Mouse (Mus musculus): ENCODE measurements around the gene Actl11.

DNA sequence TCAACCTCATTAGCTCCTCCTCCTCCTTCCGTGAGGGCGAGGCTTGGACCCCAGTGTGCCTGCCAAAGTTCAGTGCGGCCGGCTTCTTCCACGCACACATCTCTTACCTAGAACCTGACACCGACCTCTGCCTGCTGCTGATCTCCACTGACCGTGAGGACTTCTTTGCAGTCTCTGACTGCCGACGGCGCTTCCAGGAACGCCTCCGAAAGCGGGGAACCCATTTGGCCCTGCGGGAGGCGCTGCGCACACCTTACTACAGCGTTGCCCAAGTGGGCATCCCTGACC is 26.7 kb upstream of the Actl11 start:
- TF ChIP-seq GATA1 (IDR thresholded peaks at IDR 0.05; ENCODE audit: borderline replicate concordance, low read length) (no peak), FLI1 (IDR thresholded peaks at IDR 0.05; ENCODE audit: low read length) (no peak)

Measured in megakaryocyte, embryonic 14.5 days (primary cell).